Mouse (Mus musculus): ENCODE results near the gene Thy1.

- TF ChIP-seq CHD2 (IDR thresholded peaks at IDR 0.05; ENCODE audit: low read depth, low read length), result no peak
- no peak for TF ChIP-seq MAFK (IDR thresholded peaks at IDR 0.05; ENCODE audit: insufficient read depth, low read depth, low read length)
- no peak for TF ChIP-seq ZC3H11A (IDR thresholded peaks at IDR 0.05; ENCODE audit: borderline replicate concordance, low read depth, low read length)
- TF ChIP-seq HCFC1 (IDR thresholded peaks at IDR 0.05; ENCODE audit: borderline replicate concordance, insufficient read depth, low read length), result no peak
- no peak for TF ChIP-seq ZNF384 (IDR thresholded peaks at IDR 0.05; ENCODE audit: low read depth, low read length)
These were observed 39.1 kb downstream of the Thy1 start for GRCm38 (mm10) chr9:44082266-44082665.

Measured in ES-E14 (cell line).